Mouse (Mus musculus) megakaryocyte, embryonic 14.5 days (primary cell): ENCODE data around the gene Cyp4f14. TPM values are rescaled to one million over a fixed set of nuclear protein-coding genes. Genes with fewer than 3 reads are reported as not detected.

Source experiments
- H3K27me3 ChIP-seq: replicated peaks from 2 replicates; pipeline ENCODE3; 2012; ENCODE audit warnings: inconsistent platforms
- H3K36me3 ChIP-seq: replicated peaks from 2 replicates; pipeline ENCODE3; 2012; ENCODE audit warnings: low read length, inconsistent platforms, mixed read lengths
- H3K4me1 ChIP-seq: 2 replicates; pipeline ENCODE4 v1.6.1; 2012; ENCODE audit warnings: inconsistent platforms
- H3K4me3 ChIP-seq: replicated peaks from 2 replicates; pipeline ENCODE3; 2012; ENCODE audit warnings: moderate library complexity, mild to moderate bottlenecking, inconsistent platforms
- H3K9me3 ChIP-seq: 2 replicates; pipeline ENCODE4 v1.6.1; 2012; ENCODE audit warnings: inconsistent platforms
- FLI1 ChIP-seq: IDR thresholded peaks from 2 replicates; pipeline ENCODE4 v1.6.1; 2012; ENCODE audit warnings: low read length, inconsistent platforms, mixed read lengths
- GATA1 ChIP-seq: IDR thresholded peaks from 3 replicates; pipeline ENCODE4 v1.6.1; 2012; ENCODE audit warnings: mixed read lengths, low read length, inconsistent platforms, borderline replicate concordance
- polyA plus RNA-seq: library from polyadenylated mRNA; stranded (reverse); fragments of >175 nt; gene quantifications from 2 replicates; pipeline ENCODE4 v1.2.3, GENCODE M21; 2012; ENCODE audit warnings: low replicate concordance; ENCODE audit not compliant: insufficient read depth

The Cyp4f14 gene
- polyA plus RNA-seq, 1 experiment, result not detected

- H3K4me1 ChIP-seq, result peaks cover 14% of the 10 kb centered on the region
- peaks cover 6% of the 10 kb centered on the region for H3K27me3 ChIP-seq
- H3K9me3 ChIP-seq, result no peaks in the 10 kb centered on the region
- TF ChIP-seq FLI1, result no peak
- TF ChIP-seq GATA1, result no peak
- no peaks in the 10 kb centered on the region for H3K36me3 ChIP-seq
- no peak overlapping the region for H3K4me3 ChIP-seq
Observed at GRCm38 (mm10) chr17:32895421-32895820, 21.7 kb downstream of the Cyp4f14 start.

DNA sequence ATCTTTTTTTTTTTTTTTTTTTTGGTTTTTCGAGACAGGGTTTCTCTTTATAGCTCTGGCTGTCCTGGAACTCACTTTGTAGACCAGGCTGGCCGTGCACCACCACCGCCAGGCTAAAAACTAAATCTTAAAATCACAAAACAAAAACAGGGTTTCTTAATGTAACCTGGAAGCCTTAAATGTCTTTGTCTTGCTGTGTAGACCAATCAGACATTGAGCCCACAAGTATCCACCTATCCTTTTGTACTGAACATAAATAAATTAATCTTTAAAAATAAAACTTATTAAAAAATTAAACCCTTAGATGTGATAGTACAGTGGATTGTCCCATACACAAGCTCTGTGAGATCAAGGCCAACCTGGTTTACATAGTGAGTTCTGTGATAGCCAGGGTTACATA, 23.2 kb downstream of the Cyp4f14 start:
- Histone ChIP-seq H3K4me1 (peaks cover 18% of the 10 kb centered on the region), H3K36me3 (no peaks in the 10 kb centered on the region), H3K9me3 (no peaks in the 10 kb centered on the region), H3K4me3 (no peak overlapping the region), H3K27me3 (peaks cover 8% of the 10 kb centered on the region)
- no peak for TF ChIP-seq FLI1
- no peak for TF ChIP-seq GATA1

GRCm38 (mm10) chr17:32891239-32892180, 25.6 kb downstream of the Cyp4f14 start, which contains the start of gene Zfp870:
Gene Zfp870, minus strand, starts transcription at chr17:32891642.
- Histone ChIP-seq H3K27me3 (peaks cover 8% of the 10 kb centered on the region), H3K36me3 (peaks cover 3% of the 10 kb centered on the region), H3K4me1 (peaks cover 18% of the 10 kb centered on the region), H3K9me3 (no peaks in the 10 kb centered on the region), H3K4me3 (peak within 1 kb of the TSS; percentile 92)
- TF ChIP-seq GATA1 (no peak), FLI1 (no peak)

DNA sequence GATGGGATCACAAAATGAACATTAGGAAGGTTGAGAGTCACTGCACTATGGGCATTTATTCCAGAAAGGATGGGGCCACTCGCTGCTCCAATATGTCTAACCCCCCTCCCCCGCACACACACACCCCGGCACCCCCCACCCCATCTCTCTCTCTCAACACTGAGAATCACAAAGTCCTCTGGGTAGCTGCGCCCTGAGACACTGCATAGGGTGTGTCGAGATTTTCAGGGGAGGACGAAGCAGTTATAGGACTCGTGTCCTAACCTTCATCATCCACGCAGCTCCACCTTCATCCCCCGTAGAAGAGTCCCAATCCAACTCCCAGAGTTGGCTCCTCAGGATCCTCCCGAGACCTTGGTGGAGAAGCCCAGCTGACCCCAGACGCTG, 26.3 kb downstream of the Cyp4f14 start:
- Histone ChIP-seq H3K27me3 (peaks cover 6% of the 10 kb centered on the region), H3K4me1 (peaks cover 18% of the 10 kb centered on the region), H3K4me3 (peak overlapping the region; percentile 92), H3K36me3 (peaks cover 3% of the 10 kb centered on the region), H3K9me3 (no peaks in the 10 kb centered on the region)
- TF ChIP-seq GATA1 (no peak), FLI1 (no peak)

DNA sequence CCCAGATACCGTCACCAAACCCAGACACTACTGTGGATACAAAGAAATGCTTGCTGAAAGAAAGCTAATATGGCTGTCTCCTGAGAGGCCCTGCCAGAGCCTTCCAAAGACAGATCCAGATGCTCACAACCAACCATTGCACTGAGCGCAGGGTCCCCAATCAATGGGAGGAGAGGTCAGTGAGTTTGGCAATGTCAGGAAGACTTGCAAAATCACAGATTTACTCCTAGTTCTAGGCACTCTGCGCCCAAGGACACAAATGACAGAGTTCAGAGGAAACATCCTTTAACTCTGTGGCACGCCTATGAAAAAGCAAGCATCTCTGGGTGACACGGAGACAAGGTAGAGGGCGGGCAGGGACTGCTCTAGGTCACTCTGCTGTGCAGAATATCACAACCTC, 27.5 kb downstream of the Cyp4f14 start:
- no peaks in the 10 kb centered on the region for H3K9me3 ChIP-seq
- no peak for TF ChIP-seq FLI1
- TF ChIP-seq GATA1, result no peak
- no peak overlapping the region for H3K4me3 ChIP-seq
- H3K4me1 ChIP-seq, result peaks cover 18% of the 10 kb centered on the region
- peaks cover 11% of the 10 kb centered on the region for H3K36me3 ChIP-seq
- peaks cover 2% of the 10 kb centered on the region for H3K27me3 ChIP-seq

DNA sequence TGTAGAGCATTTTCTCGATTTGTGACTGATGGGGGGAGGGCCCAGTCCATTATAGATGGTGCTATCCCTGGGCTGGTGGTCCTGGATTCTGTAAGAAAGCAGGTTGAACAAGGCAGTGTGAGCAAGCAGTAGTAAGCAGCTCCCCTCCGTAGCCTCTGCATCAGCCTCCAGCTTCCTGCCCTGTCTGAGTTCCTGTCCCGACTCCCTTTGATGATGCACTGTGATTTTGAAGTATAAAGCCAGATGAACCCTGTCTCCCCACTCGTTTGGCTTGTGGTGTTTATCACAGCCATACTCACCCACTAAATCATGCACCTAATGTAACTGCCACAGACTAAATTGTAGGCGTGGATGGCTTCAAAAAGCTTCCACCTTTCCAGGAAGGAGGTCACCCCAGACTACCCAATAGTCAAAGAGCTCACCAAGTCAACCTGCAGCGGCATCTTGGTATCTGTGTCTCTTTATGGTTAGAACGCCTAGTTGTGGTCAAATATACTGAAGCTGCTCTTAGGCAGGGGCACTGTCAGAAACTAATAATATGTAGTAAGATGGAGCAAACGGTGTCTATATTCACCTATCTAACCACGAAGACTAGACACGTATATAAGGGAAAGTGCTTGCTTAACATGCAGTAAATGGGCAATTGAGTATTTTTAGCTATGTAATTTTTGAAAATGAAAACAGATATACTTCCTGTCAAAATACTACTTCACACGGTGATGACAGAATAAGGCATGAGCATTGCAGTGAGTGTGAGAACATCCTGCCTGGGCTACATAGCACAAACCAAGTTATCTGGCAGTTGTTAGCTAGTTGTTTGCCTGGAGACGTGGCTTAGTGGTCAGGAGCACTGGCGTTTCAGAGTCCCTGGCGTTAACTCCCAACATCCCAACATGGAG, 36.6 kb downstream of the Cyp4f14 start:
- TF ChIP-seq FLI1 (no peak), GATA1 (no peak)
- H3K36me3 ChIP-seq, result peaks cover 36% of the 10 kb centered on the region
- peaks cover 16% of the 10 kb centered on the region for H3K27me3 ChIP-seq
- H3K4me1 ChIP-seq, result peaks cover 9% of the 10 kb centered on the region; the same call in 1 of the 2 replicates
- no peak overlapping the region for H3K4me3 ChIP-seq
- H3K9me3 ChIP-seq, result peaks cover 16% of the 10 kb centered on the region

DNA sequence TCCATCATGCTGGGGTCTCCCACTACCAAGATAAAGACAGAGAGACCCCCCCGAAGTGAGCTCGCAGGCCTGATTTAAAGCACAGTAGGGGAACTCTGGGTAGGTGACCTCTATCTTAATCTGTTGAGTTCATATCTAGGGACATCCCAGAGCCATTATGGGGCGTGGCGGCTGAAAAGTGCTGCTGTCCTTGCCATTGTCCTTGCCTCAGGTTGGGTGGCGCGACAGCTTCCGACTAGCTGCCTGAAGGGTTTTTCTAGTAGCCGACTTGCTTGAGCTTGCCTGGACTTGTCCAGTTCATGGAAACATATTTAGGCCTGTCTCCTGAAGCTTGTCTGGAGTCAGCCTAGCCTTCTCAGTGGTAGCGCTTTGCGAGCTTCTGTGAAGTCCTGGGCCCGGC, 38.4 kb downstream of the Cyp4f14 start:
- TF ChIP-seq GATA1 (no peak), FLI1 (no peak)
- H3K27me3 ChIP-seq, result peaks cover 18% of the 10 kb centered on the region
- H3K36me3 ChIP-seq, result peaks cover 23% of the 10 kb centered on the region
- peaks cover 9% of the 10 kb centered on the region; the same call in 1 of the 2 replicates for H3K4me1 ChIP-seq
- peaks cover 16% of the 10 kb centered on the region for H3K9me3 ChIP-seq
- no peak overlapping the region for H3K4me3 ChIP-seq

DNA sequence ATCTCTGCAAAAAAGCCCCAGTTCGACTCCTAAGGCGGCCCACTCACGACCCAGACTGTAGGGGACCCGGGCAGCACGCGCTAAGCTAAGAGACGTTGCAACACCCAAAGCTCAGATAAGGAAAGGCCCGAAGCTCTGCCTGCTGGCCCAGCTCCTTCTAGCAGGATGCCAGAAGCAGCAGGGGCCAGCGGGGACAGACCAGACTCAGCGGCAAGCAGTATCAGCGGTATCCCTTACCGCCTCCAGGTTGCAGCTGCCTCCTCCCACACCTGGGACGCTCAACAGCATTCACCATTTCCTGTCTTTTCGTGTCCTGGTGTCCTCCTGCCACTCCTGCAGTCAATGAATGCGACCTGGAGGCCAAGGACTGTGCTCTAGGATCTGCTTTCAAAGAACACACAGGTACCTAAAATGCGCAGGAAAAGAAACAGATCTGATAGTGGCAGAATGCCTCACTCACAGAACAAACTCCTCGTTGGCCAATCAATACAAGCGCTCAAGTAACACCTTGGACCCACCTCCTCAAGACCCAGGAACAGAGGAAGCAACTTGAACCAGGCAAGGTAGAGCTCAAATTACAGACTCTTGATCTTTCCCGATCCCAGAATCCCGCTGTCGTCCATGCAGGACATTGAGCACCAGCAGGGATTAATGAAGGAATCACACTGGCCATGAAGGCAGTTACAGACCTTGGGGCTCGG, 39.5 kb downstream of the Cyp4f14 start:
- H3K9me3 ChIP-seq, result peaks cover 16% of the 10 kb centered on the region
- peaks cover 11% of the 10 kb centered on the region for H3K36me3 ChIP-seq
- no peak for TF ChIP-seq FLI1
- no peak for TF ChIP-seq GATA1
- peaks cover 18% of the 10 kb centered on the region for H3K27me3 ChIP-seq
- H3K4me1 ChIP-seq, result peaks cover 9% of the 10 kb centered on the region; the same call in 1 of the 2 replicates
- no peak overlapping the region for H3K4me3 ChIP-seq

DNA sequence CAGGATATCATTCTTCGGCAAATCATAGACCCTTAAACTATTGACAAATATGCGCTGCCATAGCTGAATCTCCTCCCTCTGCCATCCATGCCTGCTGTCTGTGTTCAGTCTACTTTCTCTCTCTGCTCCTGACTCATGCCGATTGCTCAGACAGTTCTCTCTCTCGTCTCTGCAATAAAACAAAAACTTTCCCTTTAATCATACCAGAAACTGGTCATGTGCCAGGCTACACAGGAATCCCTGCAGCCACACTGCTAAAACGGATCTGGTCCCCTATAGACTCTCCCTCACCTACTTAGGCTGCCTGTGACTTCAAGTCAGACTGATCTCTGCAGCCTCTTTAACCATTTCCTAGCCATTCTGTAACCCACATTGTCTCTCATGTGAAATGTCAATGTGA, 44.4 kb downstream of the Cyp4f14 start:
- Histone ChIP-seq H3K4me1 (peaks cover 5% of the 10 kb centered on the region; the same call in 1 of the 2 replicates), H3K27me3 (peaks cover 17% of the 10 kb centered on the region), H3K4me3 (no peak overlapping the region), H3K9me3 (peaks cover 9% of the 10 kb centered on the region), H3K36me3 (no peaks in the 10 kb centered on the region)
- no peak for TF ChIP-seq FLI1
- no peak for TF ChIP-seq GATA1
